Mouse (Mus musculus): ENCODE measurements around the gene Cdkal1. TPM values are rescaled to one million over a fixed set of nuclear protein-coding genes. Genes with fewer than 3 reads are reported as not detected.

Gene Cdkal1
- total RNA-seq, 1 experiment: 20.8 TPM

- H3K9ac ChIP-seq (ENCODE audit: insufficient read depth, low read depth, low read length, poor library complexity, severe bottlenecking): no peak overlapping the region
- TF ChIP-seq ZC3H11A (IDR thresholded peaks at IDR 0.05; ENCODE audit: borderline replicate concordance, low read depth, low read length) (no peak), MAFK (IDR thresholded peaks at IDR 0.05; ENCODE audit: insufficient read depth, low read depth, low read length) (no peak), CHD2 (IDR thresholded peaks at IDR 0.05; ENCODE audit: low read depth, low read length) (no peak), HCFC1 (IDR thresholded peaks at IDR 0.05; ENCODE audit: borderline replicate concordance, insufficient read depth, low read length) (no peak), ZNF384 (IDR thresholded peaks at IDR 0.05; ENCODE audit: low read depth, low read length) (no peak)
- H3K4me1 ChIP-seq (ENCODE audit: control insufficient read depth in 2 of 2, insufficient read depth in 2 of 2, low read length in 2 of 2, poor library complexity in 1 of 2): no peaks in the 10 kb centered on the region
- no peak for DNase-seq (ENCODE audit: low read depth, low spot score)
- H3K36me3 ChIP-seq (ENCODE audit: control insufficient read depth, insufficient read depth, low read length, poor library complexity, severe bottlenecking): no peaks in the 10 kb centered on the region
- in situ Hi-C loops (cut with MboI; ENCODE audit: low sequenced_read_pairs in 2 of 2, unreplicated experiment in 2 of 2): no loop called here
- no peaks in the 10 kb centered on the region for H3K9me3 ChIP-seq (ENCODE audit: control insufficient read depth, insufficient read depth, low read depth, low read length)
- H3K4me3 ChIP-seq (ENCODE audit: insufficient read depth in 1 of 2, low read depth in 1 of 2, low read length in 2 of 2, poor library complexity in 1 of 2, severe bottlenecking in 1 of 2): no peak overlapping the region
- H3K27ac ChIP-seq (ENCODE audit: insufficient read depth, low read depth, low read length, poor library complexity, severe bottlenecking): no peak overlapping the region
These were observed 358.2 kb downstream of the Cdkal1 start for GRCm38 (mm10) chr13:29497286-29497685.

GRCm38 (mm10) chr13:29490341-29490740, 365.1 kb downstream of the Cdkal1 start:
- in situ Hi-C loops (cut with MboI; ENCODE audit: low sequenced_read_pairs in 2 of 2, unreplicated experiment in 2 of 2): no loop called here
- Histone ChIP-seq H3K27ac (ENCODE audit: insufficient read depth, low read depth, low read length, poor library complexity, severe bottlenecking) (no peak overlapping the region), H3K4me3 (ENCODE audit: insufficient read depth in 1 of 2, low read depth in 1 of 2, low read length in 2 of 2, poor library complexity in 1 of 2, severe bottlenecking in 1 of 2) (no peak overlapping the region), H3K4me1 (ENCODE audit: control insufficient read depth in 2 of 2, insufficient read depth in 2 of 2, low read length in 2 of 2, poor library complexity in 1 of 2) (no peaks in the 10 kb centered on the region), H3K9me3 (ENCODE audit: control insufficient read depth, insufficient read depth, low read depth, low read length) (no peaks in the 10 kb centered on the region), H3K36me3 (ENCODE audit: control insufficient read depth, insufficient read depth, low read length, poor library complexity, severe bottlenecking) (no peaks in the 10 kb centered on the region), H3K9ac (ENCODE audit: insufficient read depth, low read depth, low read length, poor library complexity, severe bottlenecking) (no peak overlapping the region)
- DNase-seq (ENCODE audit: low read depth, low spot score): no peak
- no peak for TF ChIP-seq ZNF384 (IDR thresholded peaks at IDR 0.05; ENCODE audit: low read depth, low read length)
- no peak for TF ChIP-seq CHD2 (IDR thresholded peaks at IDR 0.05; ENCODE audit: low read depth, low read length)
- TF ChIP-seq ZC3H11A (IDR thresholded peaks at IDR 0.05; ENCODE audit: borderline replicate concordance, low read depth, low read length): no peak
- TF ChIP-seq MAFK (IDR thresholded peaks at IDR 0.05; ENCODE audit: insufficient read depth, low read depth, low read length): no peak
- no peak for TF ChIP-seq HCFC1 (IDR thresholded peaks at IDR 0.05; ENCODE audit: borderline replicate concordance, insufficient read depth, low read length)

- no peak for DNase-seq (ENCODE audit: low read depth, low spot score)
- in situ Hi-C loops (cut with MboI; ENCODE audit: low sequenced_read_pairs in 2 of 2, unreplicated experiment in 2 of 2): no loop called here
- no peaks in the 10 kb centered on the region for H3K36me3 ChIP-seq (ENCODE audit: control insufficient read depth, insufficient read depth, low read length, poor library complexity, severe bottlenecking)
- H3K4me1 ChIP-seq (ENCODE audit: control insufficient read depth in 2 of 2, insufficient read depth in 2 of 2, low read length in 2 of 2, poor library complexity in 1 of 2): no peaks in the 10 kb centered on the region
- no peak for TF ChIP-seq MAFK (IDR thresholded peaks at IDR 0.05; ENCODE audit: insufficient read depth, low read depth, low read length)
- TF ChIP-seq ZNF384 (IDR thresholded peaks at IDR 0.05; ENCODE audit: low read depth, low read length): no peak
- TF ChIP-seq HCFC1 (IDR thresholded peaks at IDR 0.05; ENCODE audit: borderline replicate concordance, insufficient read depth, low read length): no peak
- no peak for TF ChIP-seq CHD2 (IDR thresholded peaks at IDR 0.05; ENCODE audit: low read depth, low read length)
- no peak for TF ChIP-seq ZC3H11A (IDR thresholded peaks at IDR 0.05; ENCODE audit: borderline replicate concordance, low read depth, low read length)
- H3K27ac ChIP-seq (ENCODE audit: insufficient read depth, low read depth, low read length, poor library complexity, severe bottlenecking): no peak overlapping the region
- no peak overlapping the region for H3K4me3 ChIP-seq (ENCODE audit: insufficient read depth in 1 of 2, low read depth in 1 of 2, low read length in 2 of 2, poor library complexity in 1 of 2, severe bottlenecking in 1 of 2)
- H3K9ac ChIP-seq (ENCODE audit: insufficient read depth, low read depth, low read length, poor library complexity, severe bottlenecking): no peak overlapping the region
- H3K9me3 ChIP-seq (ENCODE audit: control insufficient read depth, insufficient read depth, low read depth, low read length): no peaks in the 10 kb centered on the region
These were observed 366.0 kb downstream of the Cdkal1 start for GRCm38 (mm10) chr13:29489476-29489875.

- TF ChIP-seq HCFC1 (IDR thresholded peaks at IDR 0.05; ENCODE audit: borderline replicate concordance, insufficient read depth, low read length): no peak
- TF ChIP-seq ZC3H11A (IDR thresholded peaks at IDR 0.05; ENCODE audit: borderline replicate concordance, low read depth, low read length): no peak
- no peak for TF ChIP-seq CHD2 (IDR thresholded peaks at IDR 0.05; ENCODE audit: low read depth, low read length)
- TF ChIP-seq MAFK (IDR thresholded peaks at IDR 0.05; ENCODE audit: insufficient read depth, low read depth, low read length): no peak
- TF ChIP-seq ZNF384 (IDR thresholded peaks at IDR 0.05; ENCODE audit: low read depth, low read length): no peak
- no peaks in the 10 kb centered on the region for H3K4me1 ChIP-seq (ENCODE audit: control insufficient read depth in 2 of 2, insufficient read depth in 2 of 2, low read length in 2 of 2, poor library complexity in 1 of 2)
- no peak overlapping the region for H3K9ac ChIP-seq (ENCODE audit: insufficient read depth, low read depth, low read length, poor library complexity, severe bottlenecking)
- H3K27ac ChIP-seq (ENCODE audit: insufficient read depth, low read depth, low read length, poor library complexity, severe bottlenecking): no peak overlapping the region
- no peaks in the 10 kb centered on the region for H3K9me3 ChIP-seq (ENCODE audit: control insufficient read depth, insufficient read depth, low read depth, low read length)
- no peaks in the 10 kb centered on the region for H3K36me3 ChIP-seq (ENCODE audit: control insufficient read depth, insufficient read depth, low read length, poor library complexity, severe bottlenecking)
- DNase-seq (ENCODE audit: low read depth, low spot score): no peak
- in situ Hi-C loops (cut with MboI; ENCODE audit: low sequenced_read_pairs in 2 of 2, unreplicated experiment in 2 of 2): no loop called here
- H3K4me3 ChIP-seq (ENCODE audit: insufficient read depth in 1 of 2, low read depth in 1 of 2, low read length in 2 of 2, poor library complexity in 1 of 2, severe bottlenecking in 1 of 2): no peak overlapping the region
These were observed 368.8 kb downstream of the Cdkal1 start for GRCm38 (mm10) chr13:29486709-29487108.

- Histone ChIP-seq H3K4me1 (ENCODE audit: control insufficient read depth in 2 of 2, insufficient read depth in 2 of 2, low read length in 2 of 2, poor library complexity in 1 of 2) (no peaks in the 10 kb centered on the region), H3K36me3 (ENCODE audit: control insufficient read depth, insufficient read depth, low read length, poor library complexity, severe bottlenecking) (no peaks in the 10 kb centered on the region), H3K9me3 (ENCODE audit: control insufficient read depth, insufficient read depth, low read depth, low read length) (no peaks in the 10 kb centered on the region), H3K9ac (ENCODE audit: insufficient read depth, low read depth, low read length, poor library complexity, severe bottlenecking) (no peak overlapping the region), H3K27ac (ENCODE audit: insufficient read depth, low read depth, low read length, poor library complexity, severe bottlenecking) (no peak overlapping the region), H3K4me3 (ENCODE audit: insufficient read depth in 1 of 2, low read depth in 1 of 2, low read length in 2 of 2, poor library complexity in 1 of 2, severe bottlenecking in 1 of 2) (no peak overlapping the region)
- no peak for TF ChIP-seq ZNF384 (IDR thresholded peaks at IDR 0.05; ENCODE audit: low read depth, low read length)
- no peak for TF ChIP-seq ZC3H11A (IDR thresholded peaks at IDR 0.05; ENCODE audit: borderline replicate concordance, low read depth, low read length)
- no peak for TF ChIP-seq CHD2 (IDR thresholded peaks at IDR 0.05; ENCODE audit: low read depth, low read length)
- no peak for TF ChIP-seq HCFC1 (IDR thresholded peaks at IDR 0.05; ENCODE audit: borderline replicate concordance, insufficient read depth, low read length)
- no peak for TF ChIP-seq MAFK (IDR thresholded peaks at IDR 0.05; ENCODE audit: insufficient read depth, low read depth, low read length)
- DNase-seq (ENCODE audit: low read depth, low spot score): no peak
- in situ Hi-C loops (cut with MboI; ENCODE audit: low sequenced_read_pairs in 2 of 2, unreplicated experiment in 2 of 2): no loop called here
These were observed 371.5 kb downstream of the Cdkal1 start for GRCm38 (mm10) chr13:29483950-29484349.

Measured in ES-E14 (cell line).